Mouse (Mus musculus) urinary bladder, postnatal 4 days (tissue): ENCODE measurements around the gene Kmt2e.
"Not testable (repeated sequence)": the region's sequence is repeated elsewhere in the genome, so short reads cannot be mapped to it uniquely, and the experiment has no call there.

Experiments used
- DNase-seq, 2 experiments: peaks; one replicate each; pipeline ENCODE4 v3.0.0; 2021 to 2022; ENCODE audit warnings: low spot score in 2 of 2

Kmt2e gene

DNA sequence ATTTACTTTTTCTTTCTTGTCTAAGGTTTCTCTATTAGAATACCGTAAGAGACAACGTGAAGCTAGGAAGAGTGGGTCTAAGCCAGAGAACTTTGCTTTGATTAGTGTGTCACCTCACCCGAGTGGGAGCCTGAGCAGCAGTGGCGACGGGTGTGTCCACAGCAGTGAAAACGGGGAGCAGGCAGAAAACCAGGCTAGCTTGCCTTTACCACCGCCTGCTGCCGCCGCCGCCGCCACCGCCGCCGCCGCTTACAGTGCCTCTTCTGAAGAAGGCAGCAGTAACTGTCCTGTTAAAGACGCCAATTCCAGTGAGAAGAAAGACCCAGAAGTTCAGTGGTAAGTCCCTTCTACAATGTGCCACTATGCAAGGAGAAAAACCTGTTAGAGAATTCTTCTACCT lies 65.0 kb downstream of the Kmt2e start:
- no peak for DNase-seq

DNA sequence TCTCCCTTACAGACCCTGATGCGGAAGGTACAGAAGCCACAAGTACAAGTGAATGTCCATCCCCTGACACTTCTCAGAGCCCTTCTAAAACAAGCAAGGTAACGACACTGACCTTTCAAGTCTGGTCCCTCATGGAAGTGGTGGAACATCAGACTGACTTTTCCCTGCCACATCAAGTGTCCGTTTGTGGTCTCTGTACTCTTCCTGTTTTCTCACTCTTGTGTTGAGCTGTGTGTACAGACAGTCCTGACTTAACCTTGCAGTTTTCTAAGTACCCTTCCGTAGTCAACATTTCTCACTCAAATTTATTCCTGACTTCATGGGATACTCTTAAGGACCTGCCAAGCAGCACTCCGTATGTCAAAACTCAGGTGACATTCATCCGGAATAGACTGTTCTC lies 66.5 kb downstream of the Kmt2e start:
- DNase-seq = no peak

DNA sequence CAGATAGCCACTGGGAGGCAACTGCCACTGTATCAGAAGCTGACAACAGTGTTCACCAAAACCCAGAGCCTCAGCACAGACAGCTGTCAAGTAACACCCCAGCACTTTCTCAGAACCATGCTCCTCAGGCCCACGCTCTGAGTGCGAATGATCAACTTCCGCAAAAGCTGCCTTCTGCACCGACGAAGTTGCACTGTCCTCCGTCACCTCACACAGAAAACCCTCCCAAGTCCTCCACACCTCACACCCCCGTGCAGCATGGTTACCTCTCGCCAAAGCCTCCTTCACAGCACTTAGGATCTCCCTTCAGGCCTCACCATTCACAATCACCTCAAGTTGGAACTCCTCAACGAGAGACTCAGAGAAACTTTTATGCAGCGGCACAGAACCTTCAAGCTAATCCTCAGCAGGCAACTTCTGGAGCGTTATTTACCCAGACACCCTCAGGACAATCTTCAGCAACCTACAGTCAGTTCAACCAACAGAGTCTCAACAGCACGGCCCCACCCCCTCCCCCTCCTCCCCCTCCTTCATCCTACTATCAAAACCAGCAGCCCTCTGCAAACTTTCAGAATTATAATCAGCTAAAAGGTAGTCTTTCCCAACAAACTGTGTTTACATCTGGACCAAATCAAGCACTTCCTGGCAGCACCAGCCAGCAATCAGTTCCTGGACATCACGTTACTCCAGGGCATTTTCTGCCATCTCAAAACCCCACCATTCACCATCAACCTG lies 67.5 kb downstream of the Kmt2e start:
- no peak for DNase-seq

DNA sequence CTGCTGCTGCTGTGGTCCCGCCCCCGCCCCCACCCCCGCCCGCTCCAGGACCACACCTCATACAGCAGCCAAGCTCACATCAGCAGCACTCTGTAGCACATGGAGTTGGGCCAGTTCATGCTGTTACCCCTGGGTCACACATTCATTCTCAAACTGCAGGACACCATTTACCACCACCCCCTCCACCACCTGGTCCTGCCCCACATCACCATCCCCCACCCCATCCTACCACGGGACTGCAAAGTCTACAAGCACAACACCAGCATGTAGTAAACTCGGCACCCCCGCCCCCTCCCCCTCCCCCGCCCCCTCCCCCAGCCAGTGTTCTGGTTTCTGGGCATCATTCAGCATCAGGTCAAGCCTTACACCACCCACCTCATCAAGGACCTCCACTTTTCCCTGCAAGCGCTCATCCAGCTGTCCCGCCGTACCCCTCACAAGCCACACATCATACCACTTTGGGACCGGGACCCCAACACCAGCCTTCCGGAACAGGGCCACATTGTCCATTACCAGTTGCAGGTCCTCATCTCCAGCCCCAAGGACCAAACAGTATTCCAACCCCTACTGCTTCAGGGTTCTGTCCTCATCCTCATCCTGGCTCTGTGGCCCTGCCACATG lies 68.2 kb downstream of the Kmt2e start:
- DNase-seq = no peak

DNA sequence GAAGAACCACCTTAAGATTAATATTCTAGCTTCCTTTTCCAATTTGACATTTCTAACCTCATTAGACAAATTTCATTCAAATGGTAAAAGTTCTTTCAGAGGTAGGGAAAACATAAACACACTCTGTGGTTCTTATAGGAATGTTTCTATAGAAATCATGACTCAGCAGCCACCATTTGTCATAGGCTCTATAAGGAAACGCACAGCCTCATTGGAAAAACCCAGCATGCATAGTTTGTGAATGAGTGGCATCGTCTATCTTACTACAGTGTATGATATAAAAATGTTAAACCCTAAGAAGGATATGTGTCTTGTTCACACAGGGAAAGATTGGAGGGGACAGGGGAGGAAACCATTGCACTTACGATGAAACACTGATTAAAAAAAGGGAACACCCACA lies 71.3 kb downstream of the Kmt2e start:
- no peak for DNase-seq

DNA sequence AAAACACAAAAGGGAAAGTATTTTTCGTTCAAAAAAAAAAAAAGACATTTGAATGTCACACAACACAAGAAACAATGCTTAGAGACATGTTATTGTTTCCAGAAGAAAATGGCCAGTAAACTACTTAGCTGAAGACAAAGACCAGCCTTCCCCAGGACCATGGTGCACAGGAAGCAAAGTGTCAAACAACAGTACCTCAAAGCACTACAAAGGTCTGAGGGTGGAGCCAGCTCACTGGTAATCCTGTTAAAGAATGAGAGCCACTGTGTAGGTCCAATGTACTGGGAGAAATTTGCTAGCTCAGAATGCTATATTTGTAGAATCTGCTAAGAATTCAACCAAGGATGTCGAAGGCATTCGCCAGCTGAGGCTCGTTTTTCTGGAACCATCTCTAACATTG lies 73.0 kb downstream of the Kmt2e start:
- no peak for DNase-seq

DNA sequence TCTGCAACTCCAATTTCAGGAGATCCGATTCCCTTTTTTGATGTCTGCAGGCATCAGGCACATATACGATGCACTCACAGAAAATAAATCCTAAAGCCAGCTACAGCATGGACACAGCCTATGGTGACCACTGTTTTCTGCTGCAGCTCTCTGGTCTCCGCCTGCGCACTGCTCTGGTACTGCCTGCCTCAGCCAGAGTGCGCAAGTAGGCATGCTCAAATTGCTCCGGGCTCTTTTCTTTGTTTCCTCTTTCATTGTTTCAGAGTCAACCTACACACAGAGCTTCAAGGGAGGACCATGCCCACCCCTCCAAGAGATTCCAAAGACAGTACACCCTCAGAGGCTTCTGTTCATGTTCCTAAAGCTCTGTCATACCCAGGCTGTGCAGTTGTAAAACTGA lies 74.4 kb downstream of the Kmt2e start:
- no peak for DNase-seq

DNA sequence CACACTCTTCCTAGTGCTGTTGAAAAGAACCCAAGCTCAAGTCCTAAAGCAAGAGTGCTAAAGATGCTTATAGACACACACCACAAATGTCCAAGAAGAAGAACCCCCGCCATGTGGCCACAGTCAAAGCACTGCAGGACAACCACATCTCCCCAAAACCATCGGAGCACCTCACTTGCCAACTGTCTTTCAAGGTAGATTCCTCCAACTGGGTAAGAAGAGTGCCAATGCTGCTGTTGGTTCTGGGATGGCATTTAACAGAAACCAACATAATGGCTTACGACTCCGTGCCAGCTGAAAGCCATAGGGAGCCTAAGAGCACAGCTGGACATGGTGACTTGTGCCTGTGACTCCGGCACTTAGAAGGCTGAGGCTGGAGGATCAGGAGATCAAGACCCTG lies 77.2 kb downstream of the Kmt2e start:
- DNase-seq = no peak

DNA sequence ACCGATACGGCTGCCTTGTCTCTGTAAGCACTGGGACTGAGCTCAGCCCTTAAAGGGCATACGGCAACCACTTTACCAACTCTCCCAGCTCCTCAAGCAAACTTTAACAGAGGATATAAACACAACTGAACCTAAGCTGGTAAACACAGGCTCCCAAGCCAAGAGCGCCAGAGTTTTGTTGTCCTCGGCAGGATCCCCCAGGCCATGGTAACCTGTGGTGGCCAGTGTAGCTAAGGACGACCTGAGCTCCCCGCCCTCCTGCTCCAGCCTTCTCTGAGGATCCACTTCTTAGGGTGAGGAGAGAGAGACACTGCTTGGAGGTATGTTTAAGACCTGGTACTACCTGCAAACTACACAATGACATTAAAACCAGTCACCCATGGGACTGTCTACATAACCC lies 78.3 kb downstream of the Kmt2e start:
- DNase-seq = no peak

DNA sequence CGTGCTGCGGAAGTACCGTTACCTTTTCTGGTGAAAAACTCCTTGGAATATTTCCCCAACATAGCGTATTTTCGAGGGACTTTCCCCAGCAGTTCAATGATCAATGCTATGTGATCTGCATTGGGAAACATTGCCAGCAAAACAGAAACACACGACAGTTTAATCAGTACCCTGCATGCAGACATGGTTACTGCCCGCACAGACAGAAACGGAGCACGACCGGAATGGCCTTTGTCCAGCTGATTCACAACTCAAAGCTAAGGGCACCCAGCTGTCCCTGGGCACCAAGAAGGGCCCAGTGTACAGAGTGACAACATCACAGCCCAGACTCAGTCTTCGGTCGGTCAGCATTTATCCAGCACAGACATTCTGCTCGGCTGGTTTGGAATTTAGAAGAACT lies 79.2 kb downstream of the Kmt2e start:
- DNase-seq = no peak

DNA sequence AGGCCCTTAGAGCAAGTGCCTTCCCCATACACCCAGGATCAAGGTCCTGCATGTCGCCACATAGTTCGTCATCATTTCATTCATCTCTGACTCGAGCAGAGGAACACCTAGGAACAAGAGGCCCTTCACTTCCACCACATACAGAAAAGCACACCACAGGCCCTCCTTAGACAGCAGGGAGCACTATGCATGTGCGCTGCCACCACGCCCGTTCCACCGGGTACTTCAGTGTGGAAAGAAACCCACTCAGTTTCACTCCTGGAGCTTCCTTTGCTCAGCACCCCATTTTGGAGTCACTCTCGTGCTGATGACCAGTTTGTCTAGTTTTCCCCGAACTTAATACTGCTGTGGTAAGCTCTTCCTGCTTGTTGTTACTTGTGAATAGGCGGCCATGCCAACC lies 80.8 kb downstream of the Kmt2e start:
- no peak for DNase-seq

DNA sequence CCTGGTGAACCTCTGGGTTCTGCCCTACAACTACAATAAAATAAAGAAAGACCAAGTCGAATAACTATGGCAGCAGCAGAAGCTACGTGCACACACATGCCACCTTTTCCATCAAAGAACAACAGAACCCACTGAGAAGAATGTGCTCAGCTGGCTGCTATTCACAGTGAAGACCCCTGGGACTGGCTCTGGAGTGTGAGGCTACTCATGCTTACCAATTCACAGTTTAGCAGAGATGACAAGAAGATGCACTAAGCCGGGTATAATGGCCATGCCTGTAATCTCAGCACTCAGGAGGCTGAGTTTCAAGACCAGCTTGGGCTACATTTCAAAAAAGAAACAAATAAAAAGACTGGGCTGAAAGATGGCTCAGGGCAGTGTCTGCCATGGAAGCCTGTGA lies 82.7 kb downstream of the Kmt2e start:
- no peak for DNase-seq

DNA sequence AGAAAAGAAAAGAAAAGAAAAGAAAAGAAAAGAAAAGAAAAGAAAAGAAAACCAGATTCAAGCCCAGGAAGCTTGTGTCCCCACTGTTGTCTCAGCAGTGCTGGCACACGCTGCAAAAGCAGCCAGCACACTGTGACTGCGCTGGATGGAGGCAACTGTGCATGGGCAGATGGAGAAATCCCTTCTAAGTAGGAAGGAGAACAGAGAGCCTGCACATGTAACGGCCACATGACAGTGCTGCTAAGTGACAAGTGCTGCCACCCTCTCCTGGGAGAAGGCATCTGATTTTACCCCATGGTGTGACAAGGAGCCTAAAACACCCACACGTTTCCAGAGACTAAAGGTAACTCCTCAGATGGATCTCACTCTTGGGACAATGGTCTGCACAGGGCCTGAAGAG lies 83.6 kb downstream of the Kmt2e start:
- no peak for DNase-seq

DNA sequence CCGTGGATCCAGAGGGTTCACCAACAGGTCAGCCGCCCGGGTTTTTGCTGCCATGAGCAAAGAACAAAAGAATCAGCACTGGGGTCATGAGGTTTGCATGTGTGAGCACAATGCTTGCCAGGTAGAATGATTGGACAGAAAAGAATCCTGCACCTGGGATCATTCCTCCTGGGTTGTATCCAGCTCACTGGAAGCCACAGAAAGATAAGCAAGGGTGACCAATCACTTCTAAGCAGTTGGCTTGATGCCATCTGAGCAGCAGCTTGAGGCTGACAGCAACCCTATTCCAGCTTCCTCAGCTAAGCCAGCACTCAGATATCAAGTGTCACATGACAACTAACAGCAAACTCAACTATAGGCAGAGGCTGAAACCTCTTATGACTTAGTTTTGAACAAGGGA lies 84.4 kb downstream of the Kmt2e start:
- DNase-seq = no peak

DNA sequence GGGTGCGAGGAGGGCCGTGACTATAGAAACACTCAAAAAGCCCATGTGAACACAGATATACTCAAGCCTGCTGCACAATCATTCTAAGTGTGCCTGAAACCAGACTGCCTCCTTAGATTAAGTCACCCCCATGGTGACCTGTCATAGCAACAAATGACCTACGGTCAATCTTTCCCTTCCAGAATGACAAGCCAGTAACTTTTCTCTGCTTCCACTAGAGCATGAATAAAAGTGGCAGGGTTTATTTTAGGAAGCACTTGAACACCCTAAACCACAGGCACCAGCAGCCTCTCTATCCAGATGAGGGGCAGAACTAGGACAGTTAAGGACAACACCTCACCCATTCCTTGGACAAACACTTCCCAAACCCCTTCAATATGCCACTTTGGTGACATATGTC lies 85.4 kb downstream of the Kmt2e start:
- DNase-seq = no peak

DNA sequence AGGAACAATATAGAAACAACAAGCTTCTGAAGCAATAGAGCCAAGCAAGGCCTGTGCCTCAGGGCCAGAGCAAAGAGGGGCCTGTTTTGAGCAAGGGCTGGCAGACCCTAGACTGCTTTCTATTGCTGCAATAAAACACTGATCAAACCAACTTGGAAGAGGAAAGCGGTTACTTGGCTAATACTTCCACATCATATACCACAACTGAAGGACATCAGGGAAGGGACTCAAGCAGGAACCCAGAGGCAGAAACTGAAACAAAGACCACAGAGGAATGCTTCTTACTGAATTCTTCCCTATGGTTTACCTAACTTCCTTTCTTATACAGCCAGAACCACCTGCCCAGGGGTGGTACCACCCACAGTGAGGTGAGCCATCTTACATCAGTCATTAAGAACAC lies 87.4 kb downstream of the Kmt2e start:
- no peak for DNase-seq

DNA sequence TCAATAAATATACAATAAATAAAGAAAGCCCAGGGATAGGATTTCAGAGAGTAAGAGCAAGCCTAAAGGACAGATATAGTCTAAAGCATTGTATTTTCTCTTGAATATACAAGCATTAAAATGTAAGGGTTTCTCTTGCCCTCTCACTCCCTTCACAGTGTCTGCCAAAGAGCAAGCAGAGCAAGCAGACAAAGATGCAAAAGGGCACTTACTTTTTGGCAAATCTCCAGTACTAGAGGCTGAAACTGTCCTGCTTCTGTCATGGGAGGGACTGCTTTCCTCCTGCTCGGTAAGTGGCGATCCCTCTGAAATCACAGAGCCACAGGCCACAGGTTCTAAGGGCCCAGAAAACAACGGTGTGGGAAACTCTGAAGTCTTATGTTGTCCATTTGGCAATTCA lies 89.7 kb downstream of the Kmt2e start:
- DNase-seq = no peak

DNA sequence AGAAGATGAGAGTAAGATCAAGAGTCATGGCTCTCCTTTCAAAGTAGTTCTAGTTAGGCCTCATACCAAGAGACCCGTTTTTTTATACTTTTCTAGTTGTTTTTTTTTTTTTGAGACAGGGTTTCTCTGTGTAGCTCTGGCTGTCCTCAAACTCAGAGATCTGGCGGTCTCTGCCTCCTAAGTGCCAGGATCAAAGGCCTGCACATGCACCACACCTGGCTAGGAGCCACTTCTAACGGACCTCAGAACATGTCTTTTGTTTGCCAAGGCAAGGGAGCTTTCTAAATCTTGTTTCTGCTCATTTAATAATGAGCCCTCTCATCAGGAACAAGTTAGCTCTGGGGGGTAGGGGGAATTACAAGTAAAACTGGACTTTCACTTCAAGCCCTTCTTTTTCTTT lies 90.4 kb downstream of the Kmt2e start:
- no peak for DNase-seq

DNA sequence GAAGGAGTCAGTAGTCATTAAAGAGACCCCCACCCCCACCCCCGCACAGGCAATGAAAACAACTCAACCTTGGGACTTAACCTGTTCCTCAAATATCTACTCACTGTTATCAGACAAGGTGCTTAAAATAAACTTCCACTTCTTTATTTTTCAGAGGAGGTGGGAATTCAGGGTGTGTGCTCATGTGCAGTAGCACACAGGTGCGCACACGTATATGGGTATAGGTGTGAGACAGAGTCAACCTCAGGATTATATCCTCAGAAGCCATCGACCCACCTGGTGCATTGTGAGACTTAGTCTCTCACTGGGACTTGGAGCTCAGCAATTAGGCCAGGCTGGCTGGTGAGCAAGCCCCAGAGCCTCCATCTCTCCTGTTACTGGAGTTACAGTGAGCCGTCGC lies 96.9 kb downstream of the Kmt2e start:
- DNase-seq = no peak

DNA sequence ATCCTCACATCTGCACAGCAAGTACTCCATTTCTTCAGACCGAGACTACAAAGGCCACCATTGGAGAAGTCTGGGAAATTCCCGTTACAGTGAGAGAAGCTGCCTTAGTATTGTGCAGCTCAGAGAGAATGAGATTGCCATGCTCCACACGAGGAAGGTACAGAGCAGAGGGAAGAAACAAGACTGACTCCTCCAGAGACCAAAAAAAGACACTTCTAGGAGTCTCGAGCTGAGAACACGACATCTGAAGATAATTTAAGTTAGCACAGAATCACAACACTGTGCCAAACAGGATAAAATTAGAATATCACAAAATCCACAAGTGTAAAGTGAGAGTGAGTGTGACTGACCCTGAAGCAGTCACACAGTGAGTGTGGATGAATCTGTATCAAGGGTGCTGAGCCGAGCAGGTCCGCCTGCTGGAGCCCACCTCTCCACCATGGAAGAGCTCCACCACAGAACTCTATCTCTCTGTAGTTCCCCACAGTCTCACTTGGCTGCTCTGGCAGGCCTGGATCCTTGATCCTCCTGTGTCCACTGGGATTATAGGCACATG lies 97.4 kb downstream of the Kmt2e start:
- DNase-seq = no peak

DNA sequence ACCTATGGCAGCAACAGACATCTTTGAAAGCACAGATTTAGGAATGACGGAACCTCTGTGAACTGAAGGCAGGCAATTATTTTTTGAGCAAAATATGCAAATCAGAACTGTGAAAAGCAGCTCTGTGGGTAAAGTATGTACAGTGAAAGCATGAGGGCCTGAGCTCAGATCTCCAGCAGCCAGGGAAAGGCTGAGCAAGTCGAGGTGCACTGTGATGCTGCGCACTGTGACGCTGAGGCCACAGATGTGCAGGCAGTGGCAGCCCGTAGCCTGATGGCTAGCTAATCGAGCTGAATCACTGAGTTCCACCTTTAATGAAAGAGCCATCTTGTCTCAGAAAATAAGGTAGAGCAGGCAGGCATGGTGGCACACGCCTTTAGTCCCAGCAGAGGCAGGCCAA lies 101.5 kb downstream of the Kmt2e start:
- DNase-seq = no peak

DNA sequence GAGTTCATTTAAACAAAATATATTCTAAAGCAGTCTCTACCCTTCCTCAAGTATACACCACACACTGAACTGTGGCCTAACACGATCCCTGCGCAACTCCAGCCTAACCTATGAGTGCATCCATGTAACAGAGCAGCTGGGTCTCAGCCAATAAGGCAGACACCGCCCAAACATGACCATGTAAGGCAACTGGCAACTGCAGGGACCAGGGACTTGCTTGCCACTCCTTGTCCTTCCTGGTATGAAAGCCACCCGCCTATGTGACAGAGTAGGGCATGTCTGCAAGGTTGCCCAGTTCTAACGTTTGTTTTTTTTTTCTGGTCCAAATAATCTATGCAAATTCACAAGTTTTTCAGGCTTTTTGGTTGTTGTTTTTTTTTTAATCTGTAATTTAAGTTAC lies 117.4 kb downstream of the Kmt2e start:
- no peak for DNase-seq

DNA sequence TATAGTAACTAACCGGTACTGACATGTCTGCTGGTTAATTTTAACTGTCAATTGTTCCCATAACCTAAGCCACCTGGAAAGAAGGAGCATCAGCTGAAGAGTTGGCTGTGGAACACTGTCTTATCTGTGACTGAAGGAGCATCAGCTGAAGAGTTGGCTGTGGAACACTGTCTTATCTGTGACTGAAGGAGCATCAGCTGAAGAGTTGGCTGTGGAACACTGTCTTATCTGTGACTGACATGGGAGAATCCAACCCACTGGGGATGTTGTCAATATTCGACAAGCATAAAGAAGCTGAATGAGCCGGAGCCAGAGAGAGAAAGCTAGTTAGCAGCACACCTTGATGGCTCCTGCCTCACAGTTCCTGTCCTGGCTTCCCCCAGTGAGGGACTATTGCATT lies 119.1 kb downstream of the Kmt2e start:
- not testable (repeated sequence) for DNase-seq
